Mouse (Mus musculus) small intestine, adult 2 months (tissue): ENCODE measurements around the gene Cdc42ep3.

ENCODE experiments used
- CTCF ChIP-seq: fragments of 200-500 bp; IDR thresholded peaks from 2 replicates; pipeline ENCODE4 v1.5.1; 2012; ENCODE audit warnings: low read depth, mild to moderate bottlenecking, control low read depth, inconsistent platforms, low read length, moderate library complexity, mixed read lengths; ENCODE audit not compliant: insufficient replicate concordance, insufficient read length; ENCODE audit errors: extremely low read depth
- POLR2A ChIP-seq: fragments of 200-500 bp; IDR thresholded peaks from 2 replicates; pipeline ENCODE4 v1.6.1; 2012; ENCODE audit warnings: low read depth, mild to moderate bottlenecking, control low read depth, inconsistent platforms, low read length, moderate library complexity

DNA sequence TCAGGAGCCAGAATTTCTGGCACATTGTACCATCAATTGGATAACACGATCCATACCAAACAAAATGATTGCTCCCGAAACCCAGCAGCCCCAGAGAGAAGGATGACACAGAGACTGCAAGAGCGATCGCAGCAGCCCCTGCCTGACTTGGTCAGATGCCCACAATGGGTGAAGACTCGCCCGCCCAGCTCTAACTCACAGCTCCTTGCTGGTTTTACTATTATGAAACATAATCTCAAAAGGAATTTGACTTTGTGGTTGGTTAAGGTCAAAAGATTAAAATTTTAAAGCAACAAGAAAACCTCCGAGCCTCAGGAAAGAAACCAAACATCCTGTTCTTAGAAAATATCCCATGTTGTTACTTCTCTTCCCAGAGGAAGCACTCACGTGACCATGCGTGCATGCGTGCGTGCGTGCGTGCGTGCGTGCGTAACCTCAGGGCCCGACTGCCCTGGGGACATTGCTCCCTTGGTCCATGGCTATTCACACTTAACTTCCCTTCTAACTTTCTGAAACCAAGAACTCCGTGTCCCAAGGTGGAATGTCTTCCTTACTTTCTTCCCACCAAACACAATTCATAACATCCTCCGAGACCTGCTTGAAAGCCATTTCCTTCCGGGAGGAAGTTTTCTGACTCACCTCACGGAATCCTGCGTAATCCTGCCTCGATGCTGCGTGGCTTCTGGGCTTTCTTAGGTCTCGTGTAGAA, 9.7 kb downstream of the Cdc42ep3 start:
- TF ChIP-seq POLR2A (no peak), CTCF (no peak)
